Mouse (Mus musculus): ENCODE measurements around the gene Cfap43. TPM values are rescaled to one million over a fixed set of nuclear protein-coding genes. Genes with fewer than 3 reads are reported as not detected.

The Cfap43 gene
- under 1 TPM; 0.30 to 0.66 TPM for total RNA-seq (2021)
- long read RNA-seq, experiment 1, full-length matches to known transcripts = 1 of 3 reads
- long read RNA-seq, experiment 1, partial matches to known transcripts = 1 of 3 reads
- long read RNA-seq, experiment 1, other reads (novel, unspliced or antisense) = 1 of 3 reads
- long read RNA-seq, experiment 2, partial matches to known transcripts = 0 of 2 reads
- long read RNA-seq, experiment 2, other reads (novel, unspliced or antisense) = 2 of 2 reads

DNA sequence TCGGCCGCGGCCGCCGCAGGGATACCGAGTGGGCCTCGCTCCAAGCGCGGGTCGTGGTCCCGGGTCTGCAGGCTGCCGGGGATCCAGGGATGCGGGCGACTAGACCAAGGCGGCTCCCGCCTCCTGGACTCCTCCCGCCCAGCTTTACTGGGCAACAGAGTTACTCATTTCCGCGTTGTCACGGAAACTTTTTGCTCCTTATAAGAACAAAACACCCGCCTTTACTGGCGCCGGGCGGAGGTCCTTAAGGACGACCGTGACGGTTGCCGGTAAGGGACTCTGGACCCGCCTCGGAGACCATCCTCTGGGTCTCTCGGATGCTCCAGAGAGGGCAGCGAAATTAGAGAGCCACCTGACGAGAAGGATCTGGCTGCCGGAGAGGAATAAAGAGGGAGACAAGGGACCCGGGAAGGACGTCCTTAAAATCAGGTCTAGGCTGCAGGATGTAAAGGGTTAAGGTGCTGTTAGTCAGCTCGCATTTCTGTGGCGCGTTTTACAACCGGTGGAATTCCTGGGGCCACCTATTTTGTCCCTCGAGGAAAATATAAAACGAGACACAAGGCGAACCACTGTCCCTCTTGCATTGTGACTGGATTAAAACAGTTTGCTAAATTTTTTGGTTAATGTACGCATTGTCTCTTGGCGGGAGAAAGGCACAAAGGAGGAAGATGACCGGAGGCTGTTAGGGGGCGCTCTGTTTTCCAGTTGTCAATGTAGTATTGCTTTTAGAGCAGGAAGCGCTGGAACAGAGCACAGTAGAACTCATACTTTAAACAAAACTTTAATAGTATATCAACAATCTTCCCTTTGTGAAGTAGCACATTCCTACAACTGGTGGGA is at the start of gene Cfap43, which contains the start of gene Itprip:
Gene Cfap43, minus strand, starts transcription at position 162 of the 840 bp plus-strand sequence.
Gene Itprip, minus strand, starts transcription at position 174 of the 840 bp plus-strand sequence.
- intact Hi-C loops (cut with DNase I) = no loop called here

DNA sequence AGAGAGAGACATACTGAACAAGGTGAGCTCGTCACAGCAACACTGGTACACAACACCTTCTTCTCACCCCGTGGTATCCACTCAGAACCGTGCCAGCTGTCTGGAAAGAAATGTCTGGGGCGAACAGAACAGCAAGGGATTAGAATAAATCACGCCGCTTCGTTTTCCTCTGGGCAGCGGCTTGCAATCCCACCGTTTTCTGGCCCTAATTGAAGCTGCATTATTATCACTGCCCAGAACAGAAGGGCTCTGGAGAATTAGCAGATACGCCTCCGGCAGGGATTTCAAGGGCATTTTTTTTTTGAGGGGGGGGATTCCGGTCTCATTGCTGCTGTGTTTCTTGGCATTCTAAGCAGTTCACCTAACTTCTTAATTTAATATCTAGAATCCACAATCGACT is 39.1 kb upstream of the Cfap43 start:
- DNase-seq (ENCODE audit: extremely low spot score in 1 of 2, low spot score in 2 of 2) = no peak
- Histone ChIP-seq H3K27ac (no peak overlapping the region), H3K4me3 (no peak overlapping the region)
- intact Hi-C loops (cut with DNase I) = no loop called here
- no peak for TF ChIP-seq CTCF (IDR thresholded peaks at IDR 0.05)

More for the DNA sequence above, at the start of gene Cfap43, which contains the start of gene Itprip:
- TF ChIP-seq CTCF (IDR thresholded peaks at IDR 0.05) = peak; percentile 46
- peak; percentile 51 to 55 for DNase-seq (ENCODE audit: extremely low spot score in 1 of 2, low spot score in 2 of 2)
- peak within 1 kb of the TSS; percentile 69 for H3K27ac ChIP-seq
- H3K4me3 ChIP-seq = peak within 1 kb of the TSS; percentile 63

DNA sequence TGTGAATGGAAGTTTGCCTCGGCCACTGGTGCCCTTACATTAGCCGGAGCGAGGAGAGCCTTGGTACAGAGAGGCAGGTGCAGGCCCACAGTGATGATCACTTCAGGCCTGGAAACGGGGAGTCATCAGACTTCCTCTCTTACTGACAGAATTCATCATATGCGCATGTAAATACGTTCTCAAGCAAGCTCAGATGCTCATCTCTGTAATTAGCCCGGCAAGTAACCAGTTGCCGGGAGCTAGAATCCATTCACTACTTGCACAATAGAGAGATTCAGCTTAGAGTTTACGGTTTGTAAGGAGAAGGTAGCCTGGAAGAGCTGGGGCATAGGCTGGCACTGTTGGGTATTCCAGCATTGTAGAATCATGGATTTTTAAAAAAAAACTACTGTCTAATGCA is 34.1 kb upstream of the Cfap43 start:
- TF ChIP-seq CTCF (IDR thresholded peaks at IDR 0.05) = no peak
- Histone ChIP-seq H3K4me3 (no peak overlapping the region), H3K27ac (no peak overlapping the region)
- intact Hi-C loops (cut with DNase I) = no loop called here
- DNase-seq (ENCODE audit: extremely low spot score in 1 of 2, low spot score in 2 of 2) = no peak

DNA sequence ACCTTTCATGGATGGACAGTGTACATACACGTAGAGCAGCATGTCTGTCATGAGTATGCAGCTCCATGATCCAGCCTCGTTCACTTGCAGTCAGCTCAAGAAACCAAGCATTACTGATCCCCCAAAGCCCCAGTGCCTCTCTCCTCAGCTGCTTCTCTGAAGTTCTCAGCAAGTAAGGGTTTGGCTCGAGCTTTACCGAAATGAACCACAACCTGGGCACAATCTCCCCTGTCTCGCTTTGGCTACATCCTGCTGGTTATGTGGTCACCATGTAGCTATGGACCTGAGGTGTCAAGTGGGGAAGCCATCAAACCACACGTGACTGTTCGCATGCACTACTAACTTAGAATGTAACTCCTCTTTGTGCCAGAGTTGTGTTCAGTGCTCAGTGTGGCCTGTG is 31.9 kb upstream of the Cfap43 start:
- Histone ChIP-seq H3K4me3 (no peak overlapping the region), H3K27ac (no peak overlapping the region)
- TF ChIP-seq CTCF (IDR thresholded peaks at IDR 0.05) = no peak
- intact Hi-C loops (cut with DNase I) = no loop called here
- DNase-seq (ENCODE audit: extremely low spot score in 1 of 2, low spot score in 2 of 2) = no peak

DNA sequence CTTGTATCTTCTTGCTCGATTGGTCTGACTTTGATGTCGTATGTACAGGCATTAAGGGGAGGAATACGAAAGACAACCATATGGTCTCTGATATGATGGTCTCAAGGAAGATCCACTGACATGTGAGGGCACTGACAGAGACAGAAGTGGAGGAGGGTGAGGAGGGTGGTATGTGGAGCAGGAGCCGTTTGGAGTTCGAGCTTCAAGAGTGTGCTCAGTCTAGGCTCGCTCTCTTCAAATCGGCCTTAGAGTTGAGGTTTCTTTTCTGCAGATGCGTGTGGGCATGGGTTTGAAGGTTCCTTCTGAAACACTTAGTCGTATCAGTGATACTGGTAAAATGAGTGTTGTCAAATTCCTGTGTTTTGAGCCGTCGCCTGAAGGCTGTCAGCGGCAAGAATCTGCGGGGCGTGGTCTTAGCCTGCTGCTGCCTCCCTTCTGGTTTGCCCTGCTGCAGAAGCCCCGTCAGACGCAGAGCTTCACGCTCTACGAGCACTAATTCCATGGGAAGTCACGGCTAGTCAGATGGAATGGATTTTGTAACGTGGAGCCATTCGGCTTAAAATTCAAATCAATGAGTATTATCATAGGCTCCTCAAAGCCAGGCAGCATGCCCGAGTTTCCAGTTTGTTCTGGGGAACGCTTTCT is 27.9 kb upstream of the Cfap43 start:
- Histone ChIP-seq H3K4me3 (no peak overlapping the region), H3K27ac (no peak overlapping the region)
- no peak for DNase-seq (ENCODE audit: extremely low spot score in 1 of 2, low spot score in 2 of 2)
- no peak for TF ChIP-seq CTCF (IDR thresholded peaks at IDR 0.05)
- intact Hi-C loops (cut with DNase I) = no loop called here

DNA sequence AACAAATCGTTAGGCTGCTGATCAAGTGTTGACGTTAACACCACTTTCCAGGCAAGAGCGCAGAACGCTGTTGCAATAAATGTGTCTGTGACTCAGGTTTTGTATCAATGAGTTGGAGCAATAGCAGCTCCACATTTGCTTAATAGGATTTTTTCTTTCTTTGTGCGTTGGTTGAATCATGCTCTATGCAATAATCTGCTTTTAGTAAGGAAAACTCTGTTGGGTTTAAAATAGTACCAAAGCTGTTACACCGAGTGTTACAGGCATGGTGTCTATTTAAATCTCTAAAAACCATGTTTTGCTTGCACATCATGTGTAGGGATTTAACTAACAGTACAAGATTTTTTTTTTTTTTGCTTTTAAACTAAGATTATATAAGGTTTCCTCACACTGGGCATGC is 20.3 kb upstream of the Cfap43 start:
- intact Hi-C loops (cut with DNase I) = loop anchor here (10.0 kb wide), 1 partner anchor 435 kb away; no protein-coding TSS in a partner anchor
- no peak overlapping the region for H3K4me3 ChIP-seq
- DNase-seq (ENCODE audit: extremely low spot score in 1 of 2, low spot score in 2 of 2) = no peak
- H3K27ac ChIP-seq = no peak overlapping the region
- no peak for TF ChIP-seq CTCF (IDR thresholded peaks at IDR 0.05)

DNA sequence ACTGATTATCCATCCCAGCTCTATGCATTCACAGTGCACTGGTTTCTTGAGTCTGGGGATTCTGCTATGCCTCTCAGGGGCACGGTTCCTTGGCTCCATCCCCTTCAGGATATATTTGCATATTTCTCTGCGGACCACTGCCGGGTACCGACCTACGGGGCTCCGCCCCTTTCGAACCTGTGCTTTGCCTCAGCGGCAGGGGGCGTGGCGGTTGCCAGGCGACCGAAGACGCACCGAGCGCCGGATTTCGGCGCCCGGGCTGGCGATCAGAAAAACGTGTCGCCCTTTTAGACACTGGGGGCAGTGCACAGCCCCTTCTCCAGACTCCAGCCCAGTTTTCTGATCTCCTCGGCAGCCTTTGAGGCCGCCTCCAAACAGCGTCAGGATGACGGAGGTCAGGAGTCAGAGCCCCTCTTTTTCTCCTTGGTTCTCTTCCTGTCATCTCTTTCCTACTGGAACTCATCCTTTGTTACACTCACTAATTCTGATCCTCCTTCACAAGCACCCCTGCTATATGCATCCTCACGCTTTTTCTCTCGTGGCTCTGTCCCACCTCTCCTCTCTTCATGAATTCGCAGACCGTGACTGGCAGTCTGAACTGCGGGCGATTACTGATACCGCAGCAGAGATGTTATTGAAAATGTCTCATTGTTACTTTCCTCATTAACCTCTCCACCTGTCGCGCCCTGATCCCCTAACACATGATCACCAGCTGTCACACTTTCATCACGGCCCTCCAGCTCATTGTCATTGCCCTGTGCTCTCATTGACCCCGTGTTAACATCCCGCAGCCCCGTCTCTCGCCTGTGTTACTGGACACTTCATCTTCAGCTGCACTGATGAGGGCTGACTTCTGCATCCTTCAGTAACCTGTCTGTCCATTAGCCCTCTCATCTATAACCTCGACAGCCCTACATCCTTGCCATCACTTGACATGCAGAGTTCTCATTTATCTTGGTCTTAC is 18.6 kb upstream of the Cfap43 start, which contains the start of gene Cfap58:
Gene Cfap58, plus strand, starts transcription at position 233 of the 964 bp plus-strand sequence.
- TF ChIP-seq CTCF (IDR thresholded peaks at IDR 0.05) = peak; percentile 17
- intact Hi-C loops (cut with DNase I) = loop anchor here (10.0 kb wide), 1 partner anchor 433 kb away; no protein-coding TSS in a partner anchor
- no peak within 1 kb of the TSS for H3K27ac ChIP-seq
- DNase-seq (ENCODE audit: extremely low spot score in 1 of 2, low spot score in 2 of 2) = peak; percentile 44 to 62
- peak within 1 kb of the TSS; percentile 51 for H3K4me3 ChIP-seq

DNA sequence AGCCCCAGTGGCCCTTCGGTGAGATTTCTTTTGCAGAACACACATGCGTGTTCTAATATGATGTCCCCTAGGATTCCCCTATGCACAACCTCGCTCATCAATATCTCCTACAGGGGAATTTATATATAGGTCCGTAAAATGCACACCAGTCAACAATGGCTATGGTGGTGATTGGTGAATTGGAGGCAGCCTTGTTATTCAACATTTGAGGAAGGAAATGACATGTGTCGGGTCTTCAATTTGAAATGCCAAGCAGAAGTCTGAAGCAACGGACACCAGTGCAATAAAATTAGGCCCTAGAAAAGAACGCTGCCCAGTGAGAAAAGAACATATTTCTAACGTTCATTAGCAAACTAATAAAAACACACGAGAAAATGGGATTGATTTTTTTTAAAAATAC is 17.9 kb upstream of the Cfap43 start:
- DNase-seq (ENCODE audit: extremely low spot score in 1 of 2, low spot score in 2 of 2) = no peak
- no peak for TF ChIP-seq CTCF (IDR thresholded peaks at IDR 0.05)
- Histone ChIP-seq H3K27ac (no peak overlapping the region), H3K4me3 (peak overlapping the region; percentile 51; the same call in 1 of the 2 replicates)
- intact Hi-C loops (cut with DNase I) = loop anchor here (10.0 kb wide), 1 partner anchor 432 kb away; no protein-coding TSS in a partner anchor

DNA sequence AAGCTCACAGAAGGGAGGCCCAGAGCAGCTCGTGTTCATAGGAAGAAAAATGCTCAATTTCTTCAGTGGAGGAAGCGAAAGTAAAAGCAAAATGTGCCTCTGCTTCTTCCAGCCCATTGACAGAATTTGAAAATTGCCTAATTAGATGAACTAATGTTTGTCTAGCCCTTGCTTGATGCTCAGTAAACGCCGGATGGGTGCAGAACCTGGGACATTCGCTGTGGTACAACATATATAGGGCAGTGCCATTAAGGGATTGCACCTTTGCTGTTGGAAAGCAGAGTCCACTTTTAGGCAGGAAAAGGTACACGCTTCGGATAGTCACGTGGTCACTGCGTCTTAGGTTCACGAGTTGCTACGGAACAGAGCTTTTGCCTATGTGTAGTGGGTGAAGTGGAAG is 17.4 kb upstream of the Cfap43 start:
- no peak for TF ChIP-seq CTCF (IDR thresholded peaks at IDR 0.05)
- no peak overlapping the region for H3K4me3 ChIP-seq
- intact Hi-C loops (cut with DNase I) = loop anchor here (10.0 kb wide), 1 partner anchor 432 kb away; no protein-coding TSS in a partner anchor
- no peak for DNase-seq (ENCODE audit: extremely low spot score in 1 of 2, low spot score in 2 of 2)
- no peak overlapping the region for H3K27ac ChIP-seq

DNA sequence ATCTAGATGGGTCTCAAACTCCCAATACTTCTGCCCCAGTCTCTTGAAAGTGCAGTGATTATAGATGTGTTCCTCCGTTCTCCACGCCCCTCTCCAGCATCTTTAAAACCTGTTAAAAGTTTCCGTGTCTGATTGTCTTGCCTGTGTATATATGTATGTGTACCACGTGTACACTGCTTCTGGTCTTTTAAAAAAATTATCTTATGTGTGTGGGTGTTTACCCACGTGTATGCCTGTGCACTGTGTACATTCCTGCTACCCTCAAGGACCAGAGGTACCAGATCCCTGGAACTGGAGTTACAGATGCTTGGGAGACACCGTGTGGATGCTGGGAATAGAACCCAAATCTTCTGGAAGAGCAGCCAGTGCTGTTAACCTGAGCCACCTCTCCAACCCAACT is 16.4 kb upstream of the Cfap43 start:
- TF ChIP-seq CTCF (IDR thresholded peaks at IDR 0.05) = no peak
- no peak for DNase-seq (ENCODE audit: extremely low spot score in 1 of 2, low spot score in 2 of 2)
- no peak overlapping the region for H3K27ac ChIP-seq
- H3K4me3 ChIP-seq = no peak overlapping the region
- intact Hi-C loops (cut with DNase I) = loop anchor here (10.0 kb wide), 1 partner anchor 431 kb away; no protein-coding TSS in a partner anchor
